Mouse (Mus musculus) gastrocnemius, adult 2 months (tissue): ENCODE data around the gene Gm20388. TPM values are rescaled to one million over a fixed set of nuclear protein-coding genes. Genes with fewer than 3 reads are reported as not detected.
A peak's percentile ranks its signal among the peaks of the same experiment; 100 is the strongest.

ENCODE experiments used
- DNase-seq: peaks from one replicate; pipeline ENCODE4 v3.0.0; 2022
- H3K27ac ChIP-seq: fragments of 200-600 bp; 2 replicates; pipeline ENCODE4 v1.8.1; 2022; ENCODE audit warnings: mild to moderate bottlenecking
- H3K4me3 ChIP-seq: fragments of 200-600 bp; 2 replicates; pipeline ENCODE4 v1.8.1; 2022; ENCODE audit warnings: mild to moderate bottlenecking, moderate library complexity
- CTCF ChIP-seq: fragments of 200-600 bp; IDR thresholded peaks from 2 replicates; pipeline ENCODE4 v1.8.1; 2022; ENCODE audit warnings: antibody characterized with exemption, mild to moderate bottlenecking, moderate library complexity
- intact Hi-C: fragments of 180-260 bp; cut with DNase I; formaldehyde crosslinking; loops from one replicate; pipeline ENCODE4 v1.15.1; 2025
- total RNA-seq, 2 experiments: library from RNA; stranded (reverse); gene quantifications; 2 replicates each; pipeline ENCODE4 v1.2.3; 2021

Gene Gm20388
- total RNA-seq, 2 experiments from 2014 or later, result 6.1 to 15.0 TPM

GRCm38 (mm10) chr8:120498349-120498831, 587.7 kb downstream of the Gm20388 start:
- DNase-seq, result peak; percentile 41
- peak overlapping the region; percentile 65 for H3K4me3 ChIP-seq
- peak overlapping the region; percentile 89 for H3K27ac ChIP-seq
- intact Hi-C loops, result no loop called here
- TF ChIP-seq CTCF, result no peak

- TF ChIP-seq CTCF, result no peak
- peak overlapping the region; percentile 89 for H3K27ac ChIP-seq
- intact Hi-C loops, result no loop called here
- H3K4me3 ChIP-seq, result peak overlapping the region; percentile 65
- peak; percentile 93 for DNase-seq
These were observed 588.4 kb downstream of the Gm20388 start for GRCm38 (mm10) chr8:120498926-120499605.

GRCm38 (mm10) chr8:120500701-120501261, 590.1 kb downstream of the Gm20388 start:
- peak; percentile 33 for TF ChIP-seq CTCF
- intact Hi-C loops, result loop anchor here (5.0 kb wide), 2 partner anchors 37 to 63 kb away; no protein-coding TSS in a partner anchor
- peak; percentile 82 for DNase-seq
- no peak overlapping the region for H3K4me3 ChIP-seq
- peak overlapping the region; percentile 78 for H3K27ac ChIP-seq

- no peak overlapping the region for H3K4me3 ChIP-seq
- DNase-seq, result peak; percentile 58
- intact Hi-C loops, result loop anchor here (5.0 kb wide), 2 partner anchors 36 to 64 kb away; no protein-coding TSS in a partner anchor
- peak overlapping the region; percentile 78 for H3K27ac ChIP-seq
- TF ChIP-seq CTCF, result no peak
These were observed 590.8 kb downstream of the Gm20388 start for GRCm38 (mm10) chr8:120501426-120501825.

- H3K27ac ChIP-seq, result 0 out of 2 replicates have a peak overlapping the region, but pooled peaks have one; percentile 16
- peak; percentile 14 for DNase-seq
- intact Hi-C loops, result loop anchor here (5.0 kb wide), 2 partner anchors 35 to 65 kb away; no protein-coding TSS in a partner anchor
- H3K4me3 ChIP-seq, result no peak overlapping the region
- no peak for TF ChIP-seq CTCF
These were observed 591.8 kb downstream of the Gm20388 start for GRCm38 (mm10) chr8:120502428-120502827.

- intact Hi-C loops, result loop anchor here (5.0 kb wide), 2 partner anchors 33 to 67 kb away; no protein-coding TSS in a partner anchor
- Histone ChIP-seq H3K4me3 (peak overlapping the region; percentile 58), H3K27ac (peak overlapping the region; percentile 80)
- DNase-seq, result peak; percentile 81
- no peak for TF ChIP-seq CTCF
These were observed 593.8 kb downstream of the Gm20388 start for GRCm38 (mm10) chr8:120504251-120505081.

GRCm38 (mm10) chr8:120505082-120505511, 594.5 kb downstream of the Gm20388 start:
- Histone ChIP-seq H3K4me3 (peak overlapping the region; percentile 58), H3K27ac (peak overlapping the region; percentile 80)
- intact Hi-C loops, result no loop called here
- DNase-seq, result no peak
- TF ChIP-seq CTCF, result no peak

GRCm38 (mm10) chr8:120505619-120506310, 595.1 kb downstream of the Gm20388 start:
- TF ChIP-seq CTCF, result no peak
- DNase-seq, result peak; percentile 70
- intact Hi-C loops, result no loop called here
- Histone ChIP-seq H3K4me3 (peak overlapping the region; percentile 58), H3K27ac (peak overlapping the region; percentile 80)

- intact Hi-C loops, result no loop called here
- no peak for DNase-seq
- TF ChIP-seq CTCF, result peak; percentile 42
- Histone ChIP-seq H3K27ac (no peak overlapping the region; the same call in 1 of the 2 replicates), H3K4me3 (no peak overlapping the region)
These were observed 595.9 kb downstream of the Gm20388 start for GRCm38 (mm10) chr8:120506562-120506961.

GRCm38 (mm10) chr8:120507290-120507689, 596.6 kb downstream of the Gm20388 start:
- DNase-seq, result no peak
- Histone ChIP-seq H3K27ac (no peak overlapping the region), H3K4me3 (no peak overlapping the region)
- no peak for TF ChIP-seq CTCF
- intact Hi-C loops, result no loop called here

GRCm38 (mm10) chr8:120509136-120510034, 598.7 kb downstream of the Gm20388 start:
- Histone ChIP-seq H3K27ac (no peak overlapping the region), H3K4me3 (no peak overlapping the region)
- no peak for TF ChIP-seq CTCF
- intact Hi-C loops, result no loop called here
- no peak for DNase-seq
